Mouse (Mus musculus) kidney, embryonic 16.5 days (tissue): ENCODE measurements around the gene Pank4. TPM values are rescaled to one million over a fixed set of nuclear protein-coding genes. Genes with fewer than 3 reads are reported as not detected.

Source experiments
- ATAC-seq: fragments of 200-750 bp; cut with Nextera tagmentation; 2 replicates; pipeline ENCODE4 v1.8.0; 2017; ENCODE audit warnings: moderate TSS enrichment; ENCODE audit not compliant: low FRiP score, low TSS enrichment
- H3K27ac ChIP-seq: fragments of 300-500 bp; sonication (generic); 2 replicates; pipeline ENCODE4 v1.5.1; 2014; ENCODE audit warnings: low read length
- H3K27me3 ChIP-seq: fragments of 300-500 bp; sonication (generic); 2 replicates; pipeline ENCODE4 v1.6.1; 2014; ENCODE audit warnings: low read length, control low read depth, mixed read lengths; ENCODE audit not compliant: insufficient read depth
- H3K36me3 ChIP-seq: fragments of 300-500 bp; sonication (generic); 2 replicates; pipeline ENCODE4 v1.6.1; 2014; ENCODE audit warnings: low read length, control low read depth, mixed read lengths; ENCODE audit not compliant: insufficient read depth
- H3K4me1 ChIP-seq: fragments of 300-500 bp; sonication (generic); 2 replicates; pipeline ENCODE4 v1.6.1; 2014; ENCODE audit warnings: low read length, control low read depth, mixed read lengths; ENCODE audit not compliant: insufficient read depth
- H3K4me2 ChIP-seq: fragments of 300-500 bp; sonication (generic); replicated peaks from 2 replicates; pipeline ENCODE4 v1.6.1; 2014; ENCODE audit warnings: low read depth, low read length
- H3K4me3 ChIP-seq: fragments of 300-500 bp; sonication (generic); 2 replicates; pipeline ENCODE4 v1.5.1; 2014; ENCODE audit warnings: mild to moderate bottlenecking, low read length
- H3K9ac ChIP-seq: fragments of 300-500 bp; sonication (generic); replicated peaks from 2 replicates; pipeline ENCODE4 v1.6.1; 2014; ENCODE audit warnings: low read length
- H3K9me3 ChIP-seq: fragments of 300-500 bp; sonication (generic); 2 replicates; pipeline ENCODE4 v1.6.1; 2016; ENCODE audit warnings: low read length, control low read depth
- WGBS: fragments of 180-500 bp; shearing (Covaris S2); extraction: QIAGEN DNeasy Blood & Tissue Kit; methylation state at CpG from one replicate; pipeline ENCODE4 v1.1.7; 2014; 5-methylcytosine and 5-hydroxymethylcytosine counted together
- polyA plus RNA-seq: library from polyadenylated mRNA; unstranded; fragments of >200 nt; fragmentation: Nextera tagmentation; extraction: Ambion mirVana; gene quantifications from 2 replicates; pipeline ENCODE4 v1.2.1, GENCODE M21; 2015

Pank4 gene
- polyA plus RNA-seq, 1 experiment from 2014 or later = 51.9 TPM

DNA sequence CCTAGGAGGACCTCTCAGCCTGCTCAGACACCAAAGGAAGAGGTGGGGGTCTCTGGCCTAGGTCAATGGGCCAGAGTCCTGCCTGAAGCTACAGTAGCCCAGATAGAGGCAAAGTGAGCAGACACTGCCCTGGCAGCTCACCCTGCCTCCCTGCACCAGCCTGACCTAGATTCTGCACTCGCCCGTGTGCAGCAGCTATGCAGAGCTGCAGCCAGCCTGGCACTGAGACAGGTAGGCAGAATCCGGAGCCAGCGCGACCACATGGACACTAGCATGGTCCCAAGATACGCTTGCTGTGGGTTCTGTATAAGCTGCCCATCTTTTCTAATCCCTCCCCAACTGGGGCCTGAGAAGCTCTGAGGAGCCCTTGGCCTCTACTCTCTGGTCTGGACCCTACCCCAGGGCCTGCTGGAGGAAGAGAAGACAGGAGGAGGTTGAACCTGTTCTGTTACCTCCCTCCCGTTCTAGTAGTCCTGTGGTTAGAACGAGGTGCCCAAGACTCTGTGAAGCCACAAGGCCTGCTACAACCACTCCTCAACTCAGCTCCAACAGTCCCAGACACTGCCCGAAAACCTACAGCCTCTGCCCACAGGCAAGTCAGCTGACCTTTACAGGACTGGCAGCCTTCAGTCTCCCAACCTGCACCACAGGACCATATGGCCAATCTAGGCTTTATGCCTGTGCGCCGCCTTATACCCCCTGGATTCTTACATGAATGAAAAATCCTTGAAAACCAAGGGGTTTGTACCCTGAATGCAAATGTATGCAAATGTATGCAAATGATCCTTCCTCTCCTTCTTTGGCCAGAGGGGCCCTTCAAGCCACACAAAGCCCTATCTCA, 60.5 kb downstream of the Pank4 start:
- Histone ChIP-seq H3K27me3 (no peaks in the 10 kb centered on the region), H3K36me3 (no peaks in the 10 kb centered on the region), H3K4me1 (peaks cover 4% of the 10 kb centered on the region; the same call in 1 of the 2 replicates), H3K4me3 (no peak overlapping the region), H3K9me3 (no peaks in the 10 kb centered on the region), H3K4me2 (no peak overlapping the region), H3K9ac (no peak overlapping the region), H3K27ac (no peak overlapping the region)
- WGBS = 84% methylated on average over 11 of the region's 11 CpGs
- no peak for ATAC-seq

Other genes starting within 250 kb of the Pank4 start
- 0.24 and 0.59 TPM in 2 replicates for gene Ttc34, start 126.7 kb upstream of the Pank4 start, polyA plus RNA-seq
- 0.17 TPM in 1 of 2 replicates, not detected in the other for gene Mmel1, start 94.5 kb upstream of the Pank4 start, polyA plus RNA-seq
- gene Fam213b, start 65.0 kb upstream of the Pank4 start, polyA plus RNA-seq = 39.1 and 42.2 TPM in 2 replicates
- gene Tnfrsf14, start 35.6 kb upstream of the Pank4 start, polyA plus RNA-seq = 0.74 and 0.95 TPM in 2 replicates
- gene Hes5, start 3.2 kb upstream of the Pank4 start, polyA plus RNA-seq = 17.2 and 20.1 TPM in 2 replicates
- gene Plch2, start 92.7 kb downstream of the Pank4 start, polyA plus RNA-seq = 3.6 and 3.8 TPM in 2 replicates
- 26.3 and 27.3 TPM in 2 replicates for gene Pex10, start 102.9 kb downstream of the Pank4 start, polyA plus RNA-seq
- gene Rer1, start 122.3 kb downstream of the Pank4 start, polyA plus RNA-seq = 158 and 162 TPM in 2 replicates
- gene Morn1, start 122.5 kb downstream of the Pank4 start, polyA plus RNA-seq = 5.9 and 7.0 TPM in 2 replicates